Mouse (Mus musculus): ENCODE results near the gene Ddah2.

Gene Ddah2

GRCm38 (mm10) chr17:35077285-35077684 is 18.4 kb downstream of the Ddah2 start:
- no peak for DNase-seq (ENCODE audit: low read depth)

DNA sequence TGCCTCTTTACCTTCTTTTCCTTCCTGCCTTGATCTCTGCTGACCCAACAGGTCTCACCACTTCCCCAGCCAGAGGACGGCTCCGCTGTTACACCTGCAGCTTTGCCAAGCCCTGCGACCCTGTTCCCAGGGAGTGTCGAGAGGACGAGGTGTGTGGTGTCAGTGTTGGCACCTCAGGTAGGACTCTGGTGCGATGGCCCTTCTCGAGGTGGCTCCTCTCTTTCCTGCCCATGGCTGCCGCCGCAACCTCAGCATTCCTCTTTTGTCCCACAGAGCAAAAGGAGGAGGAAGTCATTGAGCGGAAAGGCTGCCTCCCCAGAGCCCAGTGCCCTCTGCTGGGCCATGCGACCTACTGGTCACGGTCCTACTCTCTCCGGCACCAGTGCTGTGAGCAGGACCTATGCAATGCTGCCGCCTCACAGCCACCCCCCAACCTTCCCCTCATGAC is 19.0 kb downstream of the Ddah2 start, which contains the start of gene Ly6g6d:
Ly6g6d (minus strand) TSS at position 280 of the 448 bp plus-strand sequence.
- no peak for DNase-seq (ENCODE audit: low read depth)

- DNase-seq (ENCODE audit: low read depth), result peak; percentile 90
Observed at GRCm38 (mm10) chr17:35079778-35080177, 20.9 kb downstream of the Ddah2 start.

GRCm38 (mm10) chr17:35080248-35080647 is 21.4 kb downstream of the Ddah2 start:
- no peak for DNase-seq (ENCODE audit: low read depth)

- no peak for DNase-seq (ENCODE audit: low read depth)
Observed at GRCm38 (mm10) chr17:35080710-35081109, 21.9 kb downstream of the Ddah2 start.

DNA sequence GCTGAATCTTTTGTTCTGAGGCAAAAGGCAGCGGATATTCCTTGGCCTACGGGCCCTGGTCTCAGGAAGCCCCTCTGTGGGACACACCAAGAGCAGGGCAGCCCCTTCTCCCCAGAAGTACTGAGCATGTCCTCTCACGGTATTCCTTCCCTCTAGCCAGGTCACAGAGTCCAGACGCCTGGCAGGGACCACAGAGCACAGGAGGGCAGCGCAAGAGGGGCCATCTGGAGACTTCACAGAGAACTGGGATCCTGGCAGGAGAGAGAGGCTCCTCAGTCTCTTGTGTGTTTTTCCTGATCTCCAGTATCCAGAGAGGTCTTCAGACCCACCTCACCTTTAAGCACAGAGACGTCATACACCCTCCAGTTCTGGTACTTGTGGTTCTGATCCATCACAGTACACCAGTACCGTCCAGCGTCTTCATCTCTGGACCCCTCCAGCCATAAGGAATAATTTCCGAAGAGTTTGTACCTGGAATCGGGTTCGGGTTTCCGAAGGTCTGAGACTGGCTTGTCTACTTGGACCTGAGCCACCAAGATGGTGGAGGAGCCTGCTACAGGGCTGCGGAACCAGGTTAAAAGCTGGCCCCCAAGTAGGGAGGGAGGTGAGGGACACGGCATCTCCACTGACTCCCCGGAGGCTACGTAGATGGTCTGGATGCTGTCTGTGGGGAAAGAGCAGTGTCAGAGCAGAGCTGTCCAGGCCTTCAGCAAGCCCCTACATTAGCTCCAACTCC is 24.2 kb downstream of the Ddah2 start:
- DNase-seq (ENCODE audit: low read depth), result no peak

DNA sequence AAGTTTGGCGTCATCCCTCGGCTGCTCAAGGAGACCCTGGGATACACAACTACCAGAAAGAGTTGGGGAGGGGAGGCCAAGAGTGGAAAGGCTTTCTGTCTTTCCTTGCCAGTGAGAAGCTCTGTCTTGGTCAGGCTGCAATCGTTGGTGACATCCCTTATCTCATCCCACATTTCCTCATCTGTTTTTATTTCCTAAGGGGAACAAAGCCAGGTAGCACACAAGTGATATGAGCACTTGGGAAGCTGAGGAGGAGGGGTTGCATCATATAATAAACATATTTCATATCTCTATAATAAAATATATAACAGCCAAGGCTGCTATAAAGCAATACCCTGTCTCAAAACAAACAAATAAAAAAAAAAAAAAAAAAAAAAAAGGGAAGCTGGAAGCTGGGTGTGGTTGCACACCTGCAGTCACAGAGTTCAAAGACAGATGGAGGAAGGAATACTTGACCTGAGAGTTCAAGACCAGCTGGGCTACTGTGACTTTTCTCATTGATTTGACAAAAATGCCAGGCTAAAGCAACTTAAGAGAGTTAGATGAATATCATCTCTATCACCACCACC is 25.2 kb downstream of the Ddah2 start:
- DNase-seq (ENCODE audit: low read depth), result no peak

DNA sequence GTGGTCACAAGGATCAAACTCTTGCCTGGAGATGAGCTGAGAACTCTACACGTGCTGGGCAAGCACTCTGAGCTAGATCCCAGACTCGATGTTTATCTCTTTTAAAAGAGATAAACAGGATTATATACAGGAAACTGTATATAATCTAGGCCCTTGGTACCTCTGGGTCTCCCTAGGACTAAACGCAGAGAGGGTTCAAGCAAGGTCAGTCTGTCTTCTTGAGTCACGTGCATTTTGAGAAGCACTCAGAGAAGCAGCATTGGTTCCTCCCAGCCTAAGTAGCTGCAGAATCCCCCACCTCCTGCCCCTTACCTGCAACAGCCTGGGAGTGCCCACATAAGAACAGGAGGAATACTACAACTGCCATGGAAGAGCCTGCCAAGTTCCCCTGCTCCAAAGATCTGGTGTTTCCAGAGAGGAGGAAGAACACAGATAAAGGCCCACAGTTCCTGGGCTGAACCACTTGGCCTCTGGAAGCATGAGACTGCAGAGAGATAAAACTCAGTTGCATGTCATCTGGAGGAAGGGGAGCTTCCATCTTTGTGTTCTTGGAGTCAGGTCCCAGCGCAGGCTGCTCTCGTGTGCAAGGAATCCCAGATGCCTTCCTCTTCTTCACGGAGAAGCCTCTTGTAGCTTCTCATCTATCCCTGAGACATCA is 26.5 kb downstream of the Ddah2 start, which contains the start of gene Ly6g6f:
Ly6g6f (minus strand) TSS at position 403 of the 658 bp plus-strand sequence.
- no peak for DNase-seq (ENCODE audit: low read depth)

DNA sequence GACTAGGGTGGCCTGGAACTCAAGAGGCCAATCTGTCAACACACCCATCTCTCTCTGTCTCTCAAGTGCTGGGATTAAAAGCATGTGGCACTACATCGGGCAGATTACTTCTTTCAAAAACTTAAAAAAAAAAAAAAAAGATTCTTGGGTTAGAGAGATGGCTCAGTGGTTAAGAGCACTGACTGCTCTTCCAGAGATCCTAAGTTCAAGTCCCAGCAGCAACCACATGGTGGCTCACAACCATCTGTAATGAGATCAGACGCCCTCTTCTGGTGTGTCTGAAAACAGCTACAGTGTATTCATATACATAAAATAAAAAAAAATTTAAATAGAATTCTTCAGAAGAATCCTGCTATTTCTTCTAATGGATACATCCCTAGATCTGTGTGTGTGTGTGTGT is 29.3 kb downstream of the Ddah2 start:
- peak; percentile 48 for DNase-seq (ENCODE audit: low read depth)

DNA sequence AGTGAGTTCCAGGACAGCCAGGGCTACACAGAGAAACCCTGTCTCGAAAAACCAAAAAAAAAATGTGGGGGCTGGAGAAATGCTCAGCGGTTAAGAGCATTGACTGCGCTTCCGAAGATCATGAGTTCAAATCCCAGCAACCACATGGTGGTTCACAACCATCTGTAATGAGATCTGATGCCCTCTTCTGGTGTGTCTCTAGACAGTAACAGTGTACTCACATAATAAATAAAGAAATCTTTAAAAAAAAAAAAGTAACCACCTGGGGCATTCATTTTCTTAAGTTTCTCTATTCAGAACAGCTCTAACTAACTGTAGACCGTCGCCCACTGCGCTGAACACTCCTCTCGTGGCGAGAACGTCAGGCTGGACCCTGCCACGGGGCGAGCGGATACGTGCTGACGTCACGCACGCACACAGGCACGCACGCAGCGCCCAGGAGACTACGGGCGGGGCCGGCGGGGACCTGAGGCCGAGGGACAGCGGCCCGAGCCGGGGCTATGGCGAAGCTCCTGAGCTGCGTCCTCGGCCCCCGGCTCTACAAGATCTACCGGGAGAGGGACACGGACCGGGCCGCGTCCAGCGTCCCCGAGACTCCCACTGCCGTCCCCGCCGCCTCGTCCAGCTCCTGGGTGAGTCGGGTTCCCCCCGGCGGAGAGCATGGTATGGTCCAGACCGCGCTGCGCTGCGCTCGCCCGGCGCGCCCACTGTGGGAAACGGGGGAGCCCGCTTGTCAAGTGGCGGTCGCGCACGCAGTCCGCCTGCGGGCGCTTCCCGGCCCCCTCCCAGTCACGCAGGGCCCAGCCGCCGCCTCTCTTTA is 30.2 kb downstream of the Ddah2 start, which contains the start of gene Abhd16a:
Abhd16a (plus strand) TSS at position 439 of the 820 bp plus-strand sequence.
- peak; percentile 94 for DNase-seq (ENCODE audit: low read depth)

DNA sequence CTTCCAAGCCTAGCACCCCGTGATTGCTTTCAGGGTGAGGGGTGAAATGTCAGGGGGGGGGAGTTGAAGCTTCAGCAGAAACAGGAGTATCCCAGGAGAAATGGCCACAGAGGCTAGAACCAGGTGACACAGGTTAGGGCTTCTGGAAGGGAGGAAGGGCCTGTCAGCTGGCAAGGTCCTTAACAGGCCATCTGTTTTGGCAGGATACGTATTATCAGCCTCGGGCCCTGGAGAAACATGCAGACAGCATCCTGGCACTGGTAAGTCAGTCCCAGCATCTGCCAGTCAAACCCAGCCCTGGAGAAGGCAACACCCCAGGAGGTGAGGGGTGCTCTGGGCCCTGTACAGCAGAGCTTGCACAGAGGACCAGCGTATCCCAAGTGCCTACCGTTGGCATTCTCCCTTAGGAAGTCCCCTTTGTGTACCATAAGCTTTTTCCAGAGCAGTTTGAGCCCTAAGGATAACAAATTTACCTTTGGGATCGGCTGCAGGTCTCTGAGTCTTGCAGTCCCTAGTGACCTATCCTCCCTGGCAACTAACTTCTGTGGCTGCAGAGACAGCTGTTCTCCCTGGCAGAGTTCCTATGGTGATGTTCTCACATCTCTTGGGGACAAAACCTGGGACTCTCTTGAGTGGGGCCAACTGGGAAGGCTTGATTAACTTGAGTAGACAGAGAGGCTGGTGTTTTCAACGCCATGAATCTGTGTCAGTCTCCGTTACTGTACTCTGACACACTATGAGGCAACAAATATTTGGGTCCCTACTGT is 31.5 kb downstream of the Ddah2 start:
- DNase-seq (ENCODE audit: low read depth), result no peak

DNA sequence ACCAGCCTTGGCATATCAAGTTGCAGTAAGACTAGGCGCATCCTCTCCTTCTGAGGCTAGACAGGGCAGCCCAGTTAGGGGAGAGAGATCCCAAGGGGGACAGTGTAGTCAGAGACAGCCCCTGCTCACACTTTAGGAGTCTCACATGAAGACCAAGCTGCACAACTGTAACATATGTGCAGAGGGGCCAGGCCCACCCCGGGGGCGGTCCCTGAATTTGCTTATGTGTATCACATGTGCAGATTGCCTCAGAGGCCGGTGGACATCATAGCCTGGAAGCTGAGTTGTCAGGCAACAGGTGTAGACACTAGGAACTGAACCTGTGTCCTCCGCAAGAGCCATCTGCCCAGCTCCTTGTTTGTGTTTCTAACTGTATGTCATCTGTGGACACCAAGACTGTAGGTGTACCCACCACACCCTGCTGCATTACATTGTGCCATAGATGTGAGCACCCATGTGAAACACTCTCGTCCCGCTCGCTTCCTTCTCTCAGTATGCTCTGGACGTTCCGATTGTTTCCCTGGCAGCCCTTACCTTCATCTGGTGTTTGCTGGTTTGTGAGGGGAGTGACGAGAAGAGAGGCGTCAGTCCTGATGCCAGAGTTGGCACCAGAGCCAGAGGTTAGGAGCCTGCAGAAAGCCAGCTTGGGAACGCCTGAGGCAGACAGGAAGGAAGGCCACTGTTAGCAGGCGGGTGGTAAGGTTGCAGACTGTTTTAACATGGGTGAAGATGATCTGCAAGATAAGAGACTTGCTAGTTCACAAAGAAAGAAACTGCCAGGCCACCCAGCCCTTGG is 33.8 kb downstream of the Ddah2 start:
- DNase-seq (ENCODE audit: low read depth), result no peak

DNA sequence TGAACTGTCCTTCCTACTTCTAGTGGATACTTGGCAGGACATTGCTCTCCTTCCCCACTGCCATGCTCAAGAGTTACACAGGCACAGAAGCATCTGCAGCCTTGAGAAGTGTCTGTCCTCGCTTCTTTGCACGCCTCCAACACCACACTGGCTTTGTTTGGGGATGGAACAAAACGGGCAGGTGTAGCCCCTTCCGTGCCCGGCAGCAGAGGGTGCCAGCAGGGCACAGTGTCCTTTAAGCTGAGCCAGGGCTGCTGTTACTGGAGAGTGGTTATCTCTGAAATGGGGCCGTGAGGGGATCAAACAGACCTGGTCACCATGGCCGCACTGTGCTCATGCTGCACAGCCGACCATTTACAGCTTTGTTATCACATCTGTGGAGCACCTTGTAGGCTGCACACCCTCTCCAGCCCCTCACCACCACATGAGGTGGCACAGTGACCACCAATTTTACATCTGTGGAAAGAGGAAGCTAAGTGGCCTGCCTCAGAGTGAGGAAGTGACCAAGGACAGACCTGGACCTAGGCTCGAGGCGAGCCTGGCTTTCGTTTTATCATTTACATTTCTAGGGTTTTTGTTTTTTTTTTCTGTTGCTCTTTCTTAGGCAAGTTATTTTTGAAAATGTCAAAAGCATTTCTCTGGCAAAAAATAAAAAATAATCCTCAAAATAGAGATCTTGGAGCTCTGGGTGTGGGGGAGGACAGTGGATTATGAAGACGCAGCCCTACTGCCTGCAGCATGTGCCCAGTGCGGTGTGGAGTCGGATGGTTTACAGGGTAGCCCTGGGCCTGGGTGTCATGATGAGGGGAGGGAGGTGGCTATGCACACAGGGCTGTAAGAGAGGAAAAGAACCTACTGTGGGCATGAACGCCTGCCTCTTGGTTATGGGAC is 35.9 kb downstream of the Ddah2 start:
- DNase-seq (ENCODE audit: low read depth), result peak; percentile 46

DNA sequence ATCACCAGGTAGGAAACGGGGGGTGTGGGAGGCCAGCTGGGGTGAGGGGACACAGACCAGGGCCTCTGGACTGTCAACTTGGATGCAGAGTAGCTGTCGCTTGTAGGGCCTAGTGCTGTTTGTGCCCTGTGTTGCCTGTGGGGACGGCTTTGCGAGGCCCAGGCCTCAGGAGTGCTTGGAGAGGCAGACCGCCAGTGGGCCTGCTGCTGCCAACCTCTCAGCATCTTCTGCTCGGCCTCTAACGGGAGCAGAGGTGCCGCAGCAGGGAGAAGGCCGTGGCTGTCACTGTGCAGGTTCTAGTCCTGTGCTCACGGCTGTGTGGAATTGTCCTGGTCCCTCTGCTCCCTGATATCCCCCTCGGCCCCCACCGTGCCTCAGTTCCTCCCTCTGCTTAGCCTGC is 37.8 kb downstream of the Ddah2 start:
- no peak for DNase-seq (ENCODE audit: low read depth)

- no peak for DNase-seq (ENCODE audit: low read depth)
Observed at GRCm38 (mm10) chr17:35097164-35097655, 38.4 kb downstream of the Ddah2 start.

- no peak for DNase-seq (ENCODE audit: low read depth)
Observed at GRCm38 (mm10) chr17:35100196-35100765, 41.4 kb downstream of the Ddah2 start.

DNA sequence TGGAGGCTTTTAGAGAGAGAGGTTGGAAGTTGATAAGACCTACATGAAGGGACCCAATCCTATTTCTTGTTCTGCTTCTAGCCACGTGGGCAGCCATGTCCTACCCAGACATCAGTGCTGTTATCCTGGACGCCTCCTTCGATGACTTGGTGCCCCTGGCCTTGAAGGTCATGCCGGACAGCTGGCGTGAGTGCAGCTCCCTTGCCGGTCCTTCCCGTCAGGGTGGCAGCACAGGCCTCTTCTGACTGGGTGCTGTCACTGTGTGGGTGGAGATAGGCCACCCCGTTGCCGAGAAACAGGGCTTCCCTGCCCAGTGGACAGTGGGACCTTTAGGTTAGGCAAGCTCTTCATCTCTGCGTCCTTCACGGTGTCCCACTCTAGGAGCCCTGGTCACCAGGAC is 42.3 kb downstream of the Ddah2 start:
- no peak for DNase-seq (ENCODE audit: low read depth)

DNA sequence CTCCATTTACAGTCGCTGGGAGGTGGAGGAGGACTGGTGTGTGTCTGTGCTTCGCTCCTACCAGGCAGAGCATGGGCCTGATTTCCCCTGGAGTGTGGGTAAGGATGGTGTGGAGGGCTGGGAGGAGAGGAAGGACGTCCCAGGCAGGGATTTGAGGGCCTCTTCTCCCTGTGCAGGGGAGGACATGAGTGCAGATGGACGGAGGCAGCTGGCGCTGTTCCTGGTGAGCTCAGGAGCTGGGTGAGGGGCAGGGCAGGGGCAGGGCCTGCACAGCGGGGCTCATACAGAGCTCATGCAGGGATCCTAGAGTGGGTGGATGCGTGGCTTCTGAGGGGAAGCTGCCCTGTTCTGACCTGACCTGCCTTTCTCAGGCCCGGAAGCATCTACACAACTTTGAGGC is 43.5 kb downstream of the Ddah2 start:
- DNase-seq (ENCODE audit: low read depth), result no peak

DNA sequence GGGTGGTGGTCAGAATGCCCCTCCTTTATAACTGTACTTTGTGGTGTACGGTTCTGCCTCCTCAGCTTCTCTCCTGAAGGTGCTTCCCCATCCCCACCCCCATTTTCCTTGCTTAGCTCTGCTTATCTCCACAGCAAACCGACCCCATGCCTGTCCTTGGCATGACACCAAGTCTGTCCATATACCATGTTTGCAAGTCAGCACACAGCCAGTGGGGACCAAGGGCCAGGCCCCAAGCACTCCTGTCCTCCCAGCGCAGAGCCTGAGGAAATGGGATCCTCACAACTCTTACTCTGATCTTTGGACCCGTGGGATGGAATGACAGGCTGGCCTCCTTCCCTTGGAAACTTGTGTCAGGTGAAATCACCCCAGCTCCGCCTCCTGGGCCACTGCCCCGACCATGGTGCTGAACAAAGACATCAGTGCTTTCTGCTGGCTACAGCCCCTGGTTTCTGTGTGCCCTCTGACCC is 44.4 kb downstream of the Ddah2 start:
- DNase-seq (ENCODE audit: low read depth), result peak; percentile 53
